Mouse (Mus musculus): ENCODE measurements at regions not wholly inside any gene's neighbourhood (a gene's known extent, or its start where the extent isn't known, plus 50 kb on each side); places are given as distances from the start of the nearest gene placed in this dataset.

DNA sequence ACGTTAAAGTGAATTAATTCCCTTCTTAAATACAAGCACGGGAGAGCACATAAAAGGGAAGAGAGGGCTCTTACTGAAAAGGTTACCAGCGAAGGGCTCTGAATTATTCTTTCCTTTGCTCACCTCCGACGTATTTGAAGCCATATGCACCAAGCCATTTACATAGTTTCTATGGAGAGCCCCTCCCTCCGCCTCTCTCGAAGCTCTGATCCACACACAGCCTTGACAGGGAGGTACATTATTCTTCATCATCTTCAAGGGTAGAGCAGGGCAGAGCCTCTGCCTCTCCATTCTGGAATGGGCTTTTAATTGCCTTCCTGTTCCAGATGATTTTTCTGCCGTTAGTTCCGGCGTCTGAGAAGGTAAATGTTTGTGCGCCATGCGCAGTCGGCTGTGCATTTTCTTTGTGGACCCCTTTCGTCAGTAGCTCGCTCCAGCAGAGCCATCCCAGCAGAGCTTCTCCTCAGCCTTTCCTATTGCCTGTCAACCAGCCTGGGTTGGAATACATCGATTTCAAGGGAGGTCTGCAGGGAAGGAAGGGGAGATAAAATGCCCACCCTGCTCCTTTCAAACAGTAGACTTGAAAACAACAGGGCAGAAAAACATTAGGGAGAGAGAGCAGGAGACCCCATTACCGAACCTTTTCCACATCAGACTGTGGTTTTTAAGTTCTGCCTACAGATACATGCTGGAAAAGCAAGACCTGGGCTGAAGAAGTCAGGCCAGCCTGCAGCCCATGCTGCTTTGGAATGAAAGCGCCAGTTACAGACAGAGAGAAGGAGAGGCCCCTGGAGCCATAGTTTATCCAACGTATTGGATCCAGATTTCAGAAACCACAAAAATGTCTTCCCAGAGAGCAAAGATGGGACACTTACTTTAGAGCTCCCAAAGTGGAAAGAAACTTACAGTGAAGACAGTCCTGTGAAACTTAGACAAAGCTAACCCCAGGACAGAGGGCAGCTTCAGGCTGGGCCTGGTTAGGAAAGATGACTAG lies 124.1 kb downstream of the Edn3 start:
- in situ Hi-C loops (cut with MboI): no loop called here

DNA sequence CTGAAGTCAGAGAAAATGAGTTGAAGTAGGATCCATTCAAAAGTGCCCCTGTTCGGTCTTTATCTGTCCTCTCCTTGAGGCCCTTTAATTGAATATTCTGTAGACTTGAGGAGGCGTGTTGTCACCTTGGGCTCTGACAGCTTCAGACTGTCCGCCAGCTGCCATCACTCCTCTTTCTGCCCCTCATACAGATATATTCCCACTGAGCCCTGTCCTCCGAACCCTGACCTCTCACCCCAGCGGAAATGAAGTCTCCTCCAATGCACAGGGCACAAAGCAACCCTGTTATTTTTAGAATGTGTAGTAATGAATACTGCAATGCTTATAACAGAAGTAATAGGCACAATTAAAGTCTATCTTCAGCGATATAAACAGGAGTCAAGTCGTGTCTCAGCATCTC lies 117.4 kb upstream of the Gm14444 start:
- in situ Hi-C loops (cut with MboI): loop anchor here (10.0 kb wide), 1 partner anchor 218 kb away; no protein-coding TSS in a partner anchor

DNA sequence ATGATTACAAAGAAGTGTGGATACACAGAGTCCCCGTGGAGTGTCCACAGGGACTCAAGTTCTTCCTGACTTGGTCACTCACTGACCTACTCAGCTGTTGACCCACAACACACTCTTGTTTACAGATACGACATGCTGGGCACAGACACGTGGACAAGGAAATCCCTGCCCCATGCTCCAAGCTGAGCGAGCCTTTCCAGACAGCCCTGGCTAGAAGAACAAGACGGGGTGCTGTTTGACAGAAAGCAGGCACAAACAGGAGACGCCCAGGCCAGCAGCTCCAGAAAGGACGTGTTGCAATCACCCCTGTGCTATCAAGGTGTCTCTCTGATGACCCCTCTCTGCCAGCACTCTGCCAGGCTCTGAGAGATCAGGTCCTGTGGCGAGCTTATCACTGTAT lies 112.6 kb upstream of the Gm14444 start:
- in situ Hi-C loops (cut with MboI): loop anchor here (10.0 kb wide), 1 partner anchor 223 kb away; no protein-coding TSS in a partner anchor

DNA sequence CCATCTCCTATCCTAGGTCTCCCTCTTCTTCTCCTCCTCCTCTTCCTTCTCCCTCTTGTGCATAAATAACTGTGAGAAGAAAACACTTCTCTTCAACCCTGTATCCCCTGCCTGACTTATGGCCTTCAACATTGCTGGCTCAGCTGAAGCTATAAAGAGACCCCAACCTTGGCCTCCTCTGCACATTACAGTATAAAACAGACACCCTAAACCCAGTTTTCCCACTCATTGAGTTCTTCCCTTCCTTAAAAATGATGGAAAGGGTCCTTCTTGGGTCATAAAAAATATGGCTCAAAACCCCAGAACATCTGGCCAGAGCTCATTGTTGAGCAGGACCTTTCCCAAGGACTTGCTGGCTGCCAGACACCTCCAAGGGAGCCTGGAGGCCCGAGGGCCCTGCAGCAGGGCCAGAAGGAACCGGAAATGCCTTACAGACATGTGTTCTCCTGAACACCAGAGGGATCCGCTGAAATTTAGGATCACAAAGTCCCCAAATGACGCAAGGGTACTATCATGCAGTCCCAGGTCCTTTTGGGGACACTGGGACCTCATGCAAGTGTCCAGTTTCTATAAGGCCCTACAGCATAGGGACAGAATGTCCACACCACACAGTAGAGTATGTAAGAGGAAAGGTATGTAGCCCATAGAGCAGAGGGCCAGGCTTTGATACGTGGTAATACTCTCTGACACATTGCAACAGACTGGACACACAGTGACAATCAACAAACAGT lies 109.9 kb upstream of the Gm14444 start:
- in situ Hi-C loops (cut with MboI): loop anchor here (5.0 to 10.0 kb wide), 2 partner anchors 225 to 588 kb away; no protein-coding TSS in a partner anchor

DNA sequence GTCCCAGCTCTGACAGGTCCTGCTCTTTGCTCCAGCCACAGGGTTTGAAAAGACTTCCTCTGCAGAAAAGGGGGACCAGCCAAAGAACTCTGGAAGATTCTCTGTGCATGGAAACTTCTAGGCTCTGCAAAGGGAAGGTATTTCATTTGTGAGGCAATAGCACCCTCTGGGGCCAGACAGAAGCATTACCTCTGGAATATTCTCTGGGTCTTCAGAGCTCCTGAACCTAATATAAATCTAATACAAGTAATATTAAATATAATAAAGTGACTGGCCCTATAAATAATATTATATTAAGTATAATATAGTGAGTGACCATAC lies 109.4 kb upstream of the Gm14444 start:
- in situ Hi-C loops (cut with MboI): loop anchor here (5.0 kb wide), 1 partner anchor 588 kb away; no protein-coding TSS in a partner anchor

DNA sequence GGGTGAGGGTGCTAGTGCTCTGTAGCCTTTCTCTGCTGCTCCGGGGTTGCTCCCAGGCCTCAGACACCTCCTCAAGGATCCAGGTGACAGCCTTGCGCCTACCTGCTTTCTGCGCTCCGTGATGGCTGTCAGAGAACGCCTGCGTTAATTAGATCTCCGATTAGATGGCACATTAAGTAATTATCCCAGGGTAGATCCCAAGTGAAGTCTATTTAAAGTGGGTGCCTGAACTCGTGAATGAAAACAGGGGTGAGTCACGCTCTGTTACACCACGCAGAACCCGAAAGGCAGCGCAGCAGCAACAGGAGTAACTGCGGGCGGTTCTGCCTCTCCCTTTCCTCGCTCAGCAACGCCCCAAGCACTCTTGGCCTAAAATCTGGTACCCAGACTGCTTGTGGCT lies 108.2 kb upstream of the Gm14444 start:
- in situ Hi-C loops (cut with MboI): loop anchor here (5.0 kb wide), 1 partner anchor 590 kb away; no protein-coding TSS in a partner anchor

DNA sequence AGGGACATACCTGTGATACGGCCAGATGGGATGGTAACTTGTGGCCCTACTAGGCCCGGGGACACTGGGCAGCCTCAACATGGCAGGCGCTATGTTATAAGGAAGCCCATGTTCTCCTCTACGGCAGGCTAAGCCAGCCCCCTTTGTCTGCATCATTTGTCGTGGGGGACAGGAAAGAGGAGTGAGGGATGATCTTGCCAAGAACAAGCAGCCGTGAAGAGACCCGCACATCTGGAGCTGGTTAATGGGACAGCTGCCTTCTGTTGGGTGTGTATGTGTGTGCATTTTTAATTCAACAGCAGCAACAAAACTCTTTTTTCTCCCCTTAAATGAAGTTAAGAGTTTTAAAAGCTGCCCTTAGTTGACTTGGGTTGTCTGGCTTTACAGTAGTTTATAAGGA lies 106.4 kb upstream of the Gm14444 start:
- in situ Hi-C loops (cut with MboI): loop anchor here (5.0 kb wide), 1 partner anchor 591 kb away; no protein-coding TSS in a partner anchor

DNA sequence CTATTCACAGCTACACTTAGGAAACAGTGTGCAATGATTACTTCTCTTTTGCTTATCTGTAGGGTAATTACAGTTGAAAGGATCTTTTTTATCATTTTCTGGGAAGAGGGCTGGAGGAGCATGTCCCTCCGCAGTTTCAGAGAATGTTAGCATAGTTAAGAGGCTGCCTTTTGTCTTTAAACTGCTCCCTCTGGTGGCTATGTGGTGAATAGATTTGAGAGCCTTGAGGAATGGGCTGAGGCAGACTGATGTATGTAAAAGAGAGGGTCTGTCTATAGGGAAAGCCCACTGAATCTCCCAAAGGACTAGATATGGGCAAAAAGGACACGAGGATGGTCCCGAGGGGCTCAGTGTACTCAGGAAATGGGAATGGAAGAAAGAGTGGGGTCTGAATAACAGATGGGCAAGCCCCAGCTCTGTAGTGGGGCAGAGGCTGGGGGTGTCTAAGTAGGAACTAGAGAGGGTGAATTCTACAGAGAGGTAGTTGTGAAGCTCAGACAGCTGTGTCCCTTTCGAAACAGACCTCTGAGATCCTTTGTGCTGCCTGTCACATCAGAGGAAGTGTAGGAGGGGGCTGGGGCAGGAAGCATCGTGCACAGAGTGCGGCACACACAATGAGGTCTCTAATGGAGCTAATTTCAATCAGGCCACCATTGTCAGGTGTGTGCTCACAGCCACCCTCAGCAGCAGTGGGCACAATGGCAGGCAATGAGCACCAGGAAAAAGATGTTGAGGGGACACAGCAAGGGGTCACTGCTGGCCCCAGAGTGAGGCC lies 104.0 kb upstream of the Gm14444 start:
- in situ Hi-C loops (cut with MboI): no loop called here

DNA sequence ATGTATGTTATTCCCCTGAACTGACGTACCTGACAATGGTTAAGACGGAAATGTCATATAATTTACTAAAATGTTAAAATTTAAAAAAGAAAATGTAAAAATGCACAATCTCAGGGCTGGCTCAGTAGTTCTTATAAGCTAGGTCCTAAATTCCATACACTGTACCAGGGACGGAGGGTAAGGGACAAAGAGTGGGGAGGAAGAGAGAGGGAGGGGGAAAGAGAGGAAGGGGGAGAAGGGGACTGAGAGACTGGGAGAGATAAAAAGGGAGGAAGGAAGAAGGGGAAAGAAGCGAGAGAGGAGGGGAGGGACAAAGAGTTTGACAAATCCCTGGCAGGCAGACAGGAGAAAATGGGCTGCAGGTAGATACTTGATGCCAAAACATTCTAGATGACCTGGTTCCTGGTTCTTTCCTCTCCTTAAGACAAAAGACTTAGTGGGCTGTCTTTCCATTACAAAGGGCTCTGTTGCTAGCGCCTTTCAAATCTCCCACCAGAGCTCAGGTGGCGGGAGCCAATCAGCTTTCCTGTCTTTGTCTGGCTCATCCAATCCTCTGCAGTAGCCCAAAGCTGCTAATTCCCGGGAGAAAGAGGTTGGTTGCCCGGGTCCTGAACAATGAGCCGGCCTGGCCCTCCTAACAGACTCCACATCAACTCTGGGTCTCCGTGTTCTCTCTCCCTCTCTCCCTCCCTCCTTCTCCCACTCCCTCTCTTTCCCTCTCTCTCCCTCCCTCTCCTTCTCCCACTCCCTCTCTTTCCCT lies 92.7 kb upstream of the Gm14444 start:
- in situ Hi-C loops (cut with MboI): no loop called here

DNA sequence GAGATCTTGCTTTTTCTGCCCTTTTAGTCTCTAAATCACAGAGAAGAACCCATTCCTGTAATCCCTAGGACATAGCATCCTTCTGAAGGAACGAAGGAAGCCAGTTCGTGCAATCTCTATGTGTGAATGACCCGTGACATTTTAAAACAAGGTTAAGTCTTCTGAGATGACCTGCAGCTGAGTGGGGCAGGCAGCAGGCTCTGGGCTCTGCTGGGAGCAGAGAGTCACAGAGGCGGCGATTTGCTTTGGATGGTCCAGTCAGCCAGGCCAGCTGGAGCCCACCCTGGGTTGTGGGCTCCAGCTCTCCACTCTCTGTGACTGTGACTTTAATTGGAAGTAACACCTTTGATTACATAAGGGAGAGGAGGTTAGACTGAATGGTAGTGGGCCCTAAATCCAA lies 92.1 kb upstream of the Gm14444 start:
- in situ Hi-C loops (cut with MboI): no loop called here

DNA sequence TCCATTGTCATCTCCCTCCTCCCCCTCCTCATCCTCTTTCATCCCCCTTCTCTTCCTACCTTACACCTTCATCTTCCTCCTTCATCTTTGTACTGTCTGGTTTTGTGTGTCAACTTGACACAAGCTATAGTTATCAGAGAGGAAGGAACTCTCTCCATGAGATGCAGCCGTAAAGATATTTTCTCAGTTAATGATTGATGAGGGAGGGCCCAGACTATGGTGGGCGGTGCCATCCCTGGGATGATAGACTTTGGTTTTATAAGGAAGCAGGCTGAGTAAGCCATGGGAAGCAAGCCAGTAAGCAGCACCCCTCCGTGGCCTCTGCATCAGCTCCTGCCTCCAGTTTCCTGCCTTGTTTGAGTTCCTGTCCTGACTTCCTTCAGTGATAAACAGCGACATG lies 87.8 kb upstream of the Gm14444 start:
- in situ Hi-C loops (cut with MboI): no loop called here

DNA sequence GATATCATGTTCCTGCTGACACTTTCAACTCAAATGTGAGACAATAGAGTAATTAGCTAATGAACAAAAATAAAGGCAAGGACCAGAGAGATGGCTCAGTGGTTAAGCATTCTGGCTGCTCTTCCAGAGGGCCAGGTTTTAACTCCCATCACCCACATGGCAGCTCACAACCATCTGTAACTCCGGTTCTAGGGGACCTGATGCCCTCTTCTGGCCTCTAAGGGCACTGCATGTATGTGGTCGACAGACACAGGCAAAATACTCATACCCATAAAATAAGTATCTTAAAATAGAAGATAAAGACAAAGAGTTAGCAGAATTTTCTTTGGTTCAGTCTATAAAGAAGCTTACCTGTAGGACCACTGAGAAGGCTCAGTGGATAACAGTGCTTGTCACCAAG lies 80.3 kb upstream of the Gm14444 start:
- in situ Hi-C loops (cut with MboI): no loop called here

DNA sequence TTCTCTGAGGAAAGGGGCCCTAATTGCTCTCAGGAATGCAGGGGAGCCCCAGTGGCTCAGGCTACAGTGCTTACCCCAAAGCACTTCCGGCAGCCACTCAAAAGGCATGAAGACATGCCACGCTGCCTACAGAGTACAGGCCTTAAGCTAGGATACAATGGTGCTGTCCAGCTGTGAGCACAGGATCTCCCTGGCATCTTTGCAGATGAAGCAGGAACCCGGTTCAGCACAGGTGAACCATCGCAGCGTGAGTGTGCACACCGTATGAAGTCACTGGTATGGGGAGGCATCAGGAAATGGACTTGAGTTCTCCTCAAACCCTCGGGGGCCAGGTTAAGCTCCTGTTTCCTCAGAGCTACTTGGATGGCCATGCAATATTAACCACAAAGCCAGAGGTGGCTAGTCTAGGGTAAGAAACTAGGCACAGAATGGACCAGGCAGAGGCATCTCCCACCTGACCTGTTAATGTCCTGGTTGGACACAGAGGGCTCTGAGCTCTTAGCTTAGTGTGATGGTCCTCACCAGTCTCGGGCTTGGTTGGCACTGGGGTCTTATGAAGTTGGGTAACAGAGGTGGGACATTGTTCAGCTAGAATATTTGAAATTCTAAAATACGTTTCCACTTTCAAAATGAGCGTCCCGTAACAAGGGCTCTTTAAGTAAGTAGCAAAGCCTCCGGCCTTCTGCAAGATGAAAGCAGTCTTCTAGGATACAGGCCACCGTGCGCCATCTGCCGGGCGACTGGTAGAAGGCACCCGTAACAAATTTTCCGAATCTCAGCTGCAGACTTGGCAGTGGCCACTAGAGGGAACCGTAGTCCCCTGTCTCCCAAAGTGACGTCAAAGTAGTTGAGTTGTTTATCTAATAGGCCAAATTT lies 77.7 kb upstream of the Gm14444 start:
- in situ Hi-C loops (cut with MboI): no loop called here

DNA sequence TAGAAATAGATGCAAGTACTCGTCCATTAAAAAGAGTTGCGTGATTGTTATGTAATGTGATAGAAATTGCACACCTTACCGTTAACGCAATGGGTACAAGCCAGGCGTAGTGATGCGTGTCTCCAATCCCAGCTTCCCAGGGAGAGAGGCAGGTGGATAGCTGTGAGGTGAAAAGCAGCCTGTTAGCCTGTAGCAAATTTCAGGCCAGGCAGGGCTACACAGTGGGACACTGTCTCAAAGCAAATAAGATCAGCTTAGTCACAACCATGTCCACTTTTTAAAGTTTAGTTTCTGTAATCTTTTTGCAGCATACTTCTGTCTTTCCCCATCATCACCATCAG lies 77.1 kb upstream of the Gm14444 start:
- in situ Hi-C loops (cut with MboI): no loop called here

DNA sequence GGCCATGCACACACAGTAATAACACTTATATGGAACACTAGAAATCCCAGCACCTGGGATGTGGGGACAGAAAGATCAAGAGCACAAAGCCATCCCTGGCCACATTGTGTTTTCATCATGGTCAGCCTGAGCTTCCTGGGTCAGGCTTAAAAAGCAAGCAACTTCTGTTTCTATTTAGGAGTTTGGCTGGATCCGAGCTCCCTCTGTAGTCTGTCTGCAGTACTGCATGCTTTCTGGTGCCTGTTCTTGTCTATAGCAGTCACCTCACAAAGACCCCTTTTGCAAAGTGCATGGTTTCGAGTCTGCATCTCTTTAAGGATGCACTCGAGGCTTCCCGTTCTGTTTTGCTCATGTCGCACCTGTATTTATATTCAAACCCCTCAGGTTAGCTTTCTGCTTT lies 73.4 kb upstream of the Gm14444 start:
- in situ Hi-C loops (cut with MboI): no loop called here

DNA sequence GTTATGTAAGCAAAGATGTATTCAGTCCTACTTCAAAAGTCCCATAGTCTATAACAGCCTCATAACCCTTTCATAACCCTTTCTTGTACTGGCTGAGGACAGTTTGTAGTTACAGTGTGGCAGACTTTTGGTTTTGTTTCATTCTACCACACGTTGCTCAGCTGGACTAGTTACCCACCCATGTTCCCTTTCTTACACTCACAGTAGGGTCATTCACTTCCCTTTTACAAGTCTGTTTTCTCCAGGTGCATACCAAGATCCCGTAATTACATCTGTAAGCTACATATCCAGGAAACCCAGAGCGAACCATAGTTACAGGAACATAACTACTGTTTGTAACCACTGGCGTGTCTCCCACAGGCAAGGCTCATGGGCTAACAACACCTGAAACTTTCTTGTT lies 72.1 kb upstream of the Gm14444 start:
- in situ Hi-C loops (cut with MboI): no loop called here

DNA sequence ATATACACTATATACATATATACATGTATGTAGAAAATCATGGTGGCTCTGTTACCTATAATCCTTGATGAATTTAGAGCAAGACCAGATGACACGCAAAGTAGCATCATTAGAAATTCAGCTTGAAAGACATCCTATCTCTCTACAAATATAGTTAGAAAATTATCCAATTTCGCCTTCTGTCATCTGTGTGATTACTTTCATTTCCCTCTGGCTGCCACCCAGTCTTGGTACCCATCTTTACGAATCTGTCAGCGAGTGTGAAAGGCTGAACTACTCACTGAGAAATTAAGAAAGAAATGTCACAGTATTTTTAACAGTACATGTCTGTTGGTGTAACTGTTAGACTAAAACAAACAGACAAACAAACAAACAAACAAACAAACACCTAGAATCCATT lies 67.8 kb upstream of the Gm14444 start:
- in situ Hi-C loops (cut with MboI): no loop called here

DNA sequence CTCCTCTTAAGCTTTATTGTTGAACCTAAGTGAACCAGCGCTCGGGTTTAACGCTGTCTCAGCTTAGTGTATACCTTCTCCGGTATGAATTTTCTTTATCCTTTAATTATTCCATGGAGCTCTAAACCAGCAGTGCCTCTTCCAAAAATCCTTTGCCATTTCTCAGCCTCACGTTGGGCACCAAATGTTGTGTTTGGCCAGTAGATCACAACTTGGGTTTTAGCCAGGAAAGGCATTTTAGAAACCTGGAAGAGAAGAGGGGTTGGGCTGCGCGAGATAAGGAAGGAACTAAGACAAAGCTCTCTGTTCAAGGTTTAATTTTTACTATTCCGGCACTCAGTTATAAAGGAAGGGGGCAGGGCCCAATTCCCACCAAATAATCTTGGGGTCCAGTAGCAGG lies 61.9 kb upstream of the Gm14444 start:
- in situ Hi-C loops (cut with MboI): no loop called here
